Mouse (Mus musculus) myocyte (in vitro differentiated cells): ENCODE measurements around the gene Tiam2. TPM values are rescaled to one million over a fixed set of nuclear protein-coding genes. Genes with fewer than 3 reads are reported as not detected.

ENCODE experiments used
- H3K27me3 ChIP-seq: one replicate; pipeline ENCODE4 v1.6.1; 2011; ENCODE audit not compliant: control insufficient read depth, insufficient read depth, insufficient read length
- H3K36me3 ChIP-seq: one replicate; pipeline ENCODE4 v1.6.1; 2011; ENCODE audit not compliant: control insufficient read depth, insufficient read depth
- H3K4me2 ChIP-seq: one replicate; pipeline ENCODE4 v1.6.1; 2011; ENCODE audit warnings: low read depth, control low read depth
- H3K4me3 ChIP-seq: one replicate; pipeline ENCODE4 v1.5.1; 2011; ENCODE audit warnings: mild to moderate bottlenecking, control low read depth, moderate library complexity
- H3K79me2 ChIP-seq: one replicate; pipeline ENCODE4 v1.6.1; 2011; ENCODE audit not compliant: control insufficient read depth, insufficient read depth
- H3ac ChIP-seq: one replicate; pipeline ENCODE4 v1.6.1; 2011; ENCODE audit not compliant: control insufficient read depth, insufficient read length
- CEBPB ChIP-seq: IDR thresholded peaks from 2 replicates; pipeline ENCODE4 v1.6.1; 2011; ENCODE audit warnings: mild to moderate bottlenecking, moderate library complexity; ENCODE audit not compliant: poor library complexity, insufficient read depth, severe bottlenecking
- E2F4 ChIP-seq: IDR thresholded peaks from one replicate; pipeline ENCODE4 v1.6.1; 2011; ENCODE audit warnings: mild to moderate bottlenecking, control low read depth, moderate library complexity; ENCODE audit not compliant: insufficient read depth
- MAX ChIP-seq: IDR thresholded peaks from one replicate; pipeline ENCODE4 v1.6.1; 2011; ENCODE audit warnings: low read depth, mild to moderate bottlenecking, control low read depth
- MYOD1 ChIP-seq, 3 experiments: IDR thresholded peaks; one replicate each; pipeline ENCODE4 v1.6.1; 2011; ENCODE audit warnings: control low read depth in 2 of 3, low read depth in 2 of 3, mild to moderate bottlenecking in 2 of 3, moderate library complexity in 1 of 3; ENCODE audit not compliant: insufficient read length in 2 of 3, control insufficient read depth in 1 of 3
- MYOG ChIP-seq, 3 experiments: IDR thresholded peaks; one replicate each; pipeline ENCODE4 v1.6.1; 2011; ENCODE audit warnings: control low read depth in 2 of 3, low read depth in 2 of 3, mild to moderate bottlenecking in 2 of 3; ENCODE audit not compliant: insufficient read length in 2 of 3, control insufficient read depth in 1 of 3, insufficient read depth in 1 of 3
- POLR2A ChIP-seq: IDR thresholded peaks from one replicate; pipeline ENCODE4 v1.6.1; 2011; ENCODE audit warnings: low read depth, mild to moderate bottlenecking, control low read depth, moderate library complexity; ENCODE audit not compliant: insufficient read length
- POLR2AphosphoS2 ChIP-seq: IDR thresholded peaks from one replicate; pipeline ENCODE4 v1.6.1; 2011; ENCODE audit warnings: low read depth, control low read depth; ENCODE audit not compliant: insufficient read length
- REST ChIP-seq: IDR thresholded peaks from one replicate; pipeline ENCODE4 v1.6.1; 2011; ENCODE audit warnings: mild to moderate bottlenecking, control low read depth, moderate library complexity; ENCODE audit not compliant: insufficient read depth, insufficient read length
- SRF ChIP-seq: IDR thresholded peaks from one replicate; pipeline ENCODE4 v1.6.1; 2011; ENCODE audit warnings: low read depth; ENCODE audit not compliant: control insufficient read depth, insufficient read length
- TCF12 ChIP-seq: IDR thresholded peaks from one replicate; pipeline ENCODE4 v1.6.1; 2011; ENCODE audit warnings: mild to moderate bottlenecking, control low read depth; ENCODE audit not compliant: poor library complexity, insufficient read depth, severe bottlenecking
- TCF3 ChIP-seq: IDR thresholded peaks from one replicate; pipeline ENCODE4 v1.6.1; 2011; ENCODE audit warnings: low read depth, control low read depth; ENCODE audit not compliant: insufficient read length
- USF1 ChIP-seq: IDR thresholded peaks from one replicate; pipeline ENCODE4 v1.6.1; 2011; ENCODE audit warnings: low read depth, mild to moderate bottlenecking, control low read depth, moderate library complexity
- polyA plus RNA-seq: library from polyadenylated mRNA; unstranded; fragments of >200 nt; fragmentation: generic; extraction: Trizol; gene quantifications from one replicate; pipeline ENCODE4 v1.2.1, GENCODE M21; 2012; ENCODE audit warnings: missing spikeins

The Tiam2 gene
- polyA plus RNA-seq, 1 experiment = 7.8 TPM

DNA sequence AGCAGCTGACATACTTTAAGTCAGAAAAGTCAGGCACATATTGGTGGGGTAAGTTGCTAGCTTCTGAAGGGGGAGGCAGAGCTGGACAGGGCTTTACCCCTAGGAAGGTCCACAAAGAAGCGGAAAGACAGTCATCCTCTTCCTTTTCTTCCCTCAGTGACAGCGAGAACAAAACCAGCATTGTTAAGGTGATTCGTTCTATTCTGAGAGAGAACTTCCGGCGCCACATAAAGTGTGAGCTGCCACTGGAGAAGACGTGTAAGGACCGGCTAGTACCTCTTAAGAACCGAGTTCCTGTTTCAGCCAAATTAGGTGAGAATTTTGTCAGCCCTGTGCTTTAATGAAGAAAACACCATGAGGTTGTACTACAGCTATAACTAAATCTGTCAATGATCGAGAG lies 190.0 kb downstream of the Tiam2 start:
- no peak overlapping the region for H3K4me2 ChIP-seq
- TF ChIP-seq SRF = no peak
- no peak for TF ChIP-seq TCF3
- TF ChIP-seq TCF12 = no peak
- TF ChIP-seq MYOG (IDR thresholded peaks at IDR 0.05; ENCODE audit: control insufficient read depth in 1 of 3, insufficient read depth in 1 of 3, insufficient read length in 2 of 3, low read depth in 2 of 3) = no peak
- TF ChIP-seq MYOD1 (IDR thresholded peaks at IDR 0.05; ENCODE audit: control insufficient read depth in 1 of 3, insufficient read length in 2 of 3, low read depth in 2 of 3) = no peak
- TF ChIP-seq MAX = no peak
- TF ChIP-seq USF1 = no peak
- no peak for TF ChIP-seq POLR2AphosphoS2
- no peak for TF ChIP-seq CEBPB
- no peak for TF ChIP-seq POLR2A
- no peak for TF ChIP-seq REST
- no peak for TF ChIP-seq E2F4
- H3K36me3 ChIP-seq = peaks cover 21% of the 10 kb centered on the region
- no peak overlapping the region for H3ac ChIP-seq
- H3K4me3 ChIP-seq = no peak overlapping the region
- H3K79me2 ChIP-seq = no peaks in the 10 kb centered on the region
- no peaks in the 10 kb centered on the region for H3K27me3 ChIP-seq

DNA sequence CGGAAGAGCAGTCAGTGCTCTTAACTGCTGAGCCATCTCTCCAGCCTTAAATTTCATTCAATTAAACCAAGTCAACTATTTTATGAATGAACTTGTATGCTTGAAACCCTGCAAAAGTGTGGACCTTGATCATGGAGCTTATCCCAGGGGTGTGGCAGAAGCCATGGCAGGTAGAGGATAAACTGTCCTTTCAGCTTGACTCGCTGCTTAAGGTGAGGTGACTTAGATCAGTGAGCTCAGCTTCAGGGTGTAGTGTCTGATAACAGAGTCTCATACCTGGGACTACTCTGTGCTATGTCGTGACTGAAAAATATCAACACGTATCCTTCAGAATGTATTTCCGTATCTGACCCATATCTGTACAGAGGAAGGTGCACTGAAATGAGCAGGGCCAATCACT lies 194.0 kb downstream of the Tiam2 start:
- Histone ChIP-seq H3K4me2 (no peak overlapping the region), H3K79me2 (no peaks in the 10 kb centered on the region), H3K36me3 (peaks cover 18% of the 10 kb centered on the region), H3ac (no peak overlapping the region), H3K27me3 (no peaks in the 10 kb centered on the region), H3K4me3 (no peak overlapping the region)
- TF ChIP-seq MYOD1 (IDR thresholded peaks at IDR 0.05; ENCODE audit: control insufficient read depth in 1 of 3, insufficient read length in 2 of 3, low read depth in 2 of 3) (no peak), POLR2AphosphoS2 (no peak)

DNA sequence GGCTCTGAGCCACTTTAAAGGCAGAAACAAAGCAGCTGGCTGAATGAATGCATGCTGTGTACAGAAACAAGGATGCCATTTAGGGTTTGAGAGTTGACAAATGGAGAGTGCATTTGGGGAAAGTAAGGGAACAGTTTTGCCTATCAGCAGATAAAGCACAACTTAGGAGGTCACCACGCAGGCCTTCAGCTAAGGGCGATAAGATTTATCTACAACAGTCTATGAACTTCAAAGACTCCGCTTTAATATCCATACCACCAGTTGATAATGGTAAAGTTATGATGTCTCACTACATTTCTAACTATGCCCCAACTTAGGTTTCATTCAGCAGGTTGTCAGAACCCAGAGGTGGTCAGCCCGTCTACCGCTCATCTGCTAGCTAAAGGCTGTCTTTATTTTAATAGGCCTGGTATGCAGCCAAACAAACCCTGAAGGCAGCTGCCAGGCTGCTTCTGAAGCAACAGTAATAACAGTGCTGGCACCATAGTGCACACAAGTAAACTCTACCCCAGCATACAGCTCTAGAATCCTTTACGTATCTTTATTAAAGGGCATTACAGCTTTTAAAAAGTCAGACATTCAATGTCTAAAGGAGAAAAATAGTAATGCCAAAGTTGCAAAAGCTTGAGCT lies 201.6 kb downstream of the Tiam2 start:
- Histone ChIP-seq H3K4me2 (no peak overlapping the region), H3K4me3 (no peak overlapping the region), H3K27me3 (no peaks in the 10 kb centered on the region), H3K36me3 (no peaks in the 10 kb centered on the region), H3ac (no peak overlapping the region), H3K79me2 (no peaks in the 10 kb centered on the region)
- TF ChIP-seq MYOG (IDR thresholded peaks at IDR 0.05; ENCODE audit: control insufficient read depth in 1 of 3, insufficient read depth in 1 of 3, insufficient read length in 2 of 3, low read depth in 2 of 3) = peak in 2 of 3 experiments; percentile 11 to 54
- TF ChIP-seq SRF = no peak

GRCm38 (mm10) chr17:3529523-3529922 lies 203.2 kb downstream of the Tiam2 start:
- Histone ChIP-seq H3K27me3 (no peaks in the 10 kb centered on the region), H3K4me2 (no peak overlapping the region), H3K4me3 (no peak overlapping the region), H3K79me2 (no peaks in the 10 kb centered on the region), H3ac (no peak overlapping the region), H3K36me3 (no peaks in the 10 kb centered on the region)
- TF ChIP-seq POLR2AphosphoS2 (no peak), E2F4 (no peak), CEBPB (no peak), SRF (no peak), TCF12 (no peak), TCF3 (no peak), MYOG (IDR thresholded peaks at IDR 0.05; ENCODE audit: control insufficient read depth in 1 of 3, insufficient read depth in 1 of 3, insufficient read length in 2 of 3, low read depth in 2 of 3) (no peak)

DNA sequence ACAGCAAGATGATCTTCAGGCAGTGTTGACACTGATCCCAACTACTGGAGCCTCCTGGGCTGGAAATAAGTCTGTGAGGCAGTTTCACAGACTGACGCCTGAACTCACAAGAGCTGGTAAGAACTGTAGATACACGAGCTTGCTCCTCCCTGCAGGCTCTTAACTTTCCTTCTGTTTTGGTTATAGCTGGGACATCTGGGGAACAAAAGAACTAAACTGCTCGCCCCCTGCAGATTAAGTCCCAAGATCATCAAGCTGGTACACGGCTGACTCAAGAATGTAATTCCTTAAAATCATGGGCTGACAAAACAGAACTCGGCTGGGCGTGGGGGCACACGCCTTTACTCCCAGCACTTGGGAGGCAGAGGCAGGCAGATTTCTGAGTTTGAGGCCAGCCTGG lies 204.2 kb downstream of the Tiam2 start:
- H3ac ChIP-seq = no peak overlapping the region
- no peaks in the 10 kb centered on the region for H3K36me3 ChIP-seq
- no peaks in the 10 kb centered on the region for H3K79me2 ChIP-seq
- H3K4me3 ChIP-seq = no peak overlapping the region
- TF ChIP-seq USF1 (no peak), TCF12 (no peak), REST (no peak), MAX (no peak), E2F4 (no peak), POLR2AphosphoS2 (no peak), CEBPB (no peak), MYOG (IDR thresholded peaks at IDR 0.05; ENCODE audit: control insufficient read depth in 1 of 3, insufficient read depth in 1 of 3, insufficient read length in 2 of 3, low read depth in 2 of 3) (no peak), MYOD1 (IDR thresholded peaks at IDR 0.05; ENCODE audit: control insufficient read depth in 1 of 3, insufficient read length in 2 of 3, low read depth in 2 of 3) (no peak), POLR2A (no peak), TCF3 (no peak), SRF (no peak)
- H3K27me3 ChIP-seq = no peaks in the 10 kb centered on the region
- H3K4me2 ChIP-seq = no peak overlapping the region
